Mouse (Mus musculus): ENCODE results near the gene Upp2.
A peak's percentile ranks its signal among the peaks of the same experiment; 100 is the strongest.

Upp2 gene

DNA sequence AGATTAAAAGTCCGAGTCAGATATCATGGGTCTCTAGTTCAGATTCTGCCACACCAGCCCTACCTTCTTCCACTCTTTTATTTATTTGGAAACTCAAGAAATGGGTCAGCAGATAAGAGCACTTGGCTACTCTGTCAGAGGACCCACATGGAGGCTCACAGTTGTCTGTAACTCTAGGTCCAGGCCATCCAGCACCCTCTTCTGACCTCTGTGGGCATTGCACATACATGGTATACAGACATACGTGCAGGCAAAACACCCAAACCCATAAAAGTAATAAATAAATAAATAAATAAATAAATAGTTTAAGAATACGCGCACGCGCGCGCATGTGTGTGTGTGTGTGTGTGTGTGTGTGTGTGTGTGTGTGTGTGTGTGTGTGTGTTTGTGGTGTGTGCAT, 47.8 kb downstream of the Upp2 start:
- DNase-seq (ENCODE audit: low read depth, low spot score): no peak

GRCm38 (mm10) chr2:58615766-58616165, 48.7 kb downstream of the Upp2 start:
- no peak for DNase-seq (ENCODE audit: low read depth, low spot score)

DNA sequence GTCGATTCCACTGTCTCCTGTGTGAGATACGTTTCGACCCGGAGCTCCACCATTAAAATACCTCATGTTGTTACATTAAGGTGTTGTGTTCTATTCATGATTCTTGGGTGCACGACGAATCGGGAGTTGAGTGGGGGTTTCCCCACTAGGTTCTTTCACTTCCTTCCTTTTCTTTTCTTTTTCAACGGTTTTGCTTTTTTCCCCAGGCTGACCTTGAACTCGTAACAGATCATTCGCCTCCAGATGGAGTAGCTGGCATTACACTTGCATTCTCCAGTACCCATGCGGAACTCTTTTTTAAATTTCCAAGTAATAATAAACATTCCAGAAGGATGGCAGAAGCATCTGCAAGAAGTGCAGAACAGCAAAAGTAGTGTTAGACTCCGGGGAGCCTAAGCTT, 58.1 kb downstream of the Upp2 start:
- no peak for DNase-seq (ENCODE audit: low read depth, low spot score)

- DNase-seq (ENCODE audit: low read depth, low spot score): no peak
Measured at GRCm38 (mm10) chr2:58625681-58626080, 58.6 kb downstream of the Upp2 start.

- peak; percentile 19 for DNase-seq (ENCODE audit: low read depth, low spot score)
Measured at GRCm38 (mm10) chr2:58626136-58626769, 59.2 kb downstream of the Upp2 start.

DNA sequence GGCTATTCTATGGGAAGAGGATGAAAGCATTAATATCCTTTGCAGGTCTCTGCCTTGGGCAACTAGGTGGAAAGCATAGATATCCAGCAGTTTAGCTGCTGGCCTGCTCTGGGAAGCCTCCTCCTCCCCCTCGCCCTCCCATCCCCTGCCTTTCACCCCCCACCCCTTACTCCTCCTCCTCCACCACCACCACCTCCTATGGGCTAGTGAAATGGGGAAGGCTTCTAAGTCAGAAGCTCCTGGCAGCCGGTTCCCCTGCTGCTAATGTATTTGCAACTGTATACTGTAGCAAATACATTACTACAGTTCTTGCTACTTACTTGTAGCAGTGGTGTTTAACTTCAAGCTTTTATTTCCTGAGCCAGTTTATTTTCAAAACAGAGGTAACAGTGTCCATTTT, 60.9 kb downstream of the Upp2 start:
- DNase-seq (ENCODE audit: low read depth, low spot score): no peak

DNA sequence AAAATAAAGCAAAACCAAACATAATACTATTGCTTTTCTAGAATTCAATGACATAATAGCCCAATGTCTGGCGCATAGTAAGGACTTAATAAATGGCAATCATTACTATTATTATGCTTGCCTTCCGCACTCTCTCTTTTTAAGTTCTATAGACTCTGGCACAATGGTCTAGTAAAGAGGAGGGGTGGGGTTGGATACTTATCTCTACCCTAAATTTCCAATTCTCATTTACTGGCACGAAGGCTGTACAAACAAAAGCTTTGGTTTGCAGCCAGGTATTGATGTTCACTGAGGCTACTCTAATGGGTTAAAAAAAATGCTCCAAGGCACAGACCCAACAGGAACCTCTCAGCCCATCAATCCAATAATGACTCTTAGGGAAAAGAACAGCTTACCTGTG, 61.9 kb downstream of the Upp2 start:
- no peak for DNase-seq (ENCODE audit: low read depth, low spot score)

GRCm38 (mm10) chr2:58629440-58629839, 62.3 kb downstream of the Upp2 start:
- no peak for DNase-seq (ENCODE audit: low read depth, low spot score)

GRCm38 (mm10) chr2:58633791-58634190, 66.7 kb downstream of the Upp2 start:
- DNase-seq (ENCODE audit: low read depth, low spot score): no peak

DNA sequence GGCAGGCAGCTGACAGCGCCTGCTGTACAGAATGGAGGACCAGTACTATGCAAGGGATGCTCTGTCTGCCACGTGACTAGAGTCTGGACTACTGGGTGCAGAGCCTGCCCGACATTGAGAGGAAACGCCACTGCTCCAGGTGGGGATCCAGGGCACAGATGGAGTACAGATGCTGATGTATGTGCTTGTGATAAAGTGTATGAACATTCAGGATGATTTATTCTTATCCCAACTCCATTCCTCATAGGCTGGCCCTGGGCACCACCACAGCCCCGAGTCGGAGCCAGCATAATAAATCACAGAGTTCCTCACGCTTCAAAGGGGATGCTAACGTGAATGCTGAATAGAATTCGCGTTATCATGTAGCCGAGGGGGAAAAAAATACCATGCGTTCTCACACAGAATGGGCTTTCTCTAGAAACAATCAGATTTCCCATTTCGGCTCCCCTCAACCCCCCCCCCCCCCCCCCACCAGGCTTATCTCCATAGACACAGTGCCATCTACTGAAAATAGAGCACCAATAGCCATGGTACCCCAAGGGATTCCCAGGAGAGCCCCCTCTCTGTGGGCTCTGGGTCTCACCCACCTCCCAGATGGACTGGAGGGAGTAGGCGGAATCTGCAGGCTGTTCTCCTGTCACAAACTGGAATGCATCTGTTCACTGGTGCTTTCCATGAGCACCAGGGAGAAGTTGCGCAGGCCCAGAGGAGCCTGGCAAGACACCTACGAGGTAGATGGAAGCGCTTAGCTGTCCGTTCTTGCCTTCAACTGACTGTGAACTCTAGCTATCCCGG, 74.9 kb downstream of the Upp2 start:
- peak; percentile 64 for DNase-seq (ENCODE audit: low read depth, low spot score)

GRCm38 (mm10) chr2:58645667-58646066, 78.6 kb downstream of the Upp2 start:
- no peak for DNase-seq (ENCODE audit: low read depth, low spot score)

DNA sequence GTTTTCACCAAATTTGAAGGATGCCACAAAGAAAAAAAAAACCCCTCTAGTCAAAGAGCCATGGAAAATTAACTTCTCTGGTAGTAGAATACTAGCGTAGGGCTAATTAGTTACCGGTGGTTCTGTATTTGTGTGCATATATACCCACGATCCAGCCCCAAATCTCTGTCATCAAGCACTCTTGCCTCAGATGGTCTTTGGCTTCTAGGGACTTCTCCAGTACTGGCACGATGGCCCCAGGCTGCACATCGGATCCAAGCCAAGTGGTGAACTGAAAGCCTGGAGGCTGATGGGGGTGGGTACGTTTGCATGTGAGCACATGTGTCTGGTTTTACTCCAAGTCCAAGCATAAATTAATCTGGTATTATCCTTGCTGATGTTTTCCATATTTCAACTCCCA, 88.1 kb downstream of the Upp2 start:
- no peak for DNase-seq (ENCODE audit: low read depth, low spot score)

GRCm38 (mm10) chr2:58656959-58657358, 89.9 kb downstream of the Upp2 start:
- DNase-seq (ENCODE audit: low read depth, low spot score): no peak

- no peak for DNase-seq (ENCODE audit: low read depth, low spot score)
Measured at GRCm38 (mm10) chr2:58657855-58658254, 90.8 kb downstream of the Upp2 start.

- DNase-seq (ENCODE audit: low read depth, low spot score): no peak
Measured at GRCm38 (mm10) chr2:58660591-58660990, 93.5 kb downstream of the Upp2 start.

- no peak for DNase-seq (ENCODE audit: low read depth, low spot score)
Measured at GRCm38 (mm10) chr2:58661116-58661515, 94.0 kb downstream of the Upp2 start.

DNA sequence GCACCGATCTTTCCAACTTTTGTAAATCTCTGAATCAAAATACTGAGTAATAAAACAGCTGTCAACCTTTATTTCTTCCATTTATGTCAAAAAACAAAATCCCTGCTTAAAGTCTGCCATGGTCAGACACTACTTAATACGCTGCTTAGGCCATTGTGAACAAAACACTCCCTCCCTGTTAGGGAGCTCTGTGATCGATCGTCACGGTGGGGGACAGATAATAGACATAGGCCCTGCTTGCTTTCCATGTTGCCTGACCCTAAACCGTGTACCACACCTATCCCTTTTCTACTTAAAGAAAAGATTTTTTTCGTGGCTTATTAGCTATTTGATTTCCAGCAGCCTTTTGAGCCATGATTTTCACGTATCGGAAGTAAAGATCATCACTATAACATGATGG, 95.6 kb downstream of the Upp2 start:
- no peak for DNase-seq (ENCODE audit: low read depth, low spot score)

- DNase-seq (ENCODE audit: low read depth, low spot score): no peak
Measured at GRCm38 (mm10) chr2:58663404-58664120, 96.5 kb downstream of the Upp2 start.

DNA sequence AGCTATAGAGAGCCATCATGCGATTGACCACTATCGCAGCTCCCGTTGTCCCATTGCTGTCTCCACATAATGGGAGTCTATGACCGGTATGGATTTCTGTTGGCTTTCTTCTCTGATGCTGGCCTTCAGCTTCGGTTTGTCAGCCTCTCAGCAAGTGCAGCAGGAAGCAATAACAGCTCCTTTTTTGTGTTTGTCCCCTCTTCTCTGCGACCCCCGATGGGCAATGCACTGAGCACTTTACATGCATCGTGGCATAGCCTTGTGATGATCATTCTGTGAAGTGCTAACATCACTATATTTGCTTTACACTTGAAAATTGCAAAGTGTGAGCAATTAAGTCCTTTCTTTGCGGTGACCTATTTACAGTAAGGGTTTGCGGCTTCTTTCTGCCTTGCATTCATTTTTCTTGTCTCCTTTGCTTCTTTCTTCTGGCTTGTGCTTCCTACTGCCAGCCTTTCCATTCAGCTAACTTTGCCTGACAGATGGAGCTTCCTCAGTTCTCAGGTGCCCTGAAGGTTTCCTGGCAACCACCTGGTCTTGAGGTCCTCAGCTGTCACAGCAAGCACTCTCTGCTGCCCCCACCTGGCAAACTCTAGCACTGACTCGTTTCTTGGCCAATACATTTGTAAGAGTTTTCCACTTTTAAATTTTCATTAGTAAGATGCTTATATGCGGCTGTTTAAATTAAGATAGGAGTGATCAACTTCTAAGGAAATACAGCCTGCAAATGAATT, 98.2 kb downstream of the Upp2 start:
- peak; percentile 63 for DNase-seq (ENCODE audit: low read depth, low spot score)

DNA sequence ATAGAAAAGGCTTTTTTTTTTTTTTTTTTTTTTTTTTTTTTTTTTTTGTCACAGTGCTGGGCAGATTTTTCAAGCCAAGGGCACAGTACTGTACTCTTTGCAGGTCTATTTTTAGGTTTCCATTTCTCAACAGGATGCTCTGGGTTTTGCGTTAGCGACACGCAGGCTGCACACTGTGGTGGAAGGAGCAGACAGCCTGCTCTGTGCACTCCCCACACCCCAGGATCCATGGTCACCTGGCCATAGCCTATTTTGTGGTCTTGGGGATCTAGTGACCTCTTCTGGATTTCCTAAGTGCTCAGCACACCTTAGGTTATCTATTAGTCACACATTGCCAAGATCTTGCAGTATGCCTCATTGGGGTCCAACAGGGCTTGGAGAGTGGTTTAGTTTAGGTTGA, 100.2 kb downstream of the Upp2 start:
- no peak for DNase-seq (ENCODE audit: low read depth, low spot score)

DNA sequence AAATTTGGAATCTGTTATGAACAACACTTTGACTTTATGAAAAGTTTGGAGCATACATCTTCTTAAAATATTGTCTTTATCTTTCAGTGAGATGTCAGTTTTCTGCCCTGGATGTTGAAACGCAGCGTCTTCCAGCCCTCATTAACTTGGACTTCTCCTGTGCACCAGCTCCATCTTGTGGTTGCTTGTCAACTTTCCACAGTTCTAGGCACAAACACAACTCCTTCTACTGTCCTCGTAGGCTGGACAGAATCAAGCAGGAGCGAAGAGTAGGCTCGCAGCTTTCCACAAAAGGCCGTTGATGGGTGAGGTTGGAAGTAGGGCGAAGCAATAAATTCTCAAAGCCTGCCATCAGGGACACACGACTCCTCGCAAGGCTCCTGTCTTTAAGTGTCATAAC, 100.9 kb downstream of the Upp2 start:
- DNase-seq (ENCODE audit: low read depth, low spot score): peak; percentile 54

DNA sequence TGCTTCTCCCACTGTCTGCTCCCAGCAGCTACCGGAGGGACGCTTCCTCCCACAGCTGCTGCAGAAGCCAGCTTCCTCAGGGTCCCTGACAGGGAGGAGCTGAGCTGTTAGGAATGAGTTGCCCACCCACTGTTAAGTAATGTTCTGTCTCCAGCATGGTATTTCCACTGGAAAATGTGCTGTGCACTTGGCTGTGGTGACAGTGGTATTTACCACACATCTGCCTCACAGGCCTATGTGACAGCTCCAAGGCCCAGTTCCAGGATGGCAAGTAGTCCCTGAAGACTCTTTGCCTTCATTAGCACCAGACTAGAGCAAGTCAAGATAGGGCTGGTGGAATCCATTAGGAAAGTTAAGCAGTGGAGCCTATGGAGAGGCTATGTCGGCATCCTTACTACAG, 102.0 kb downstream of the Upp2 start:
- no peak for DNase-seq (ENCODE audit: low read depth, low spot score)

Measured in mesoderm, embryonic 11.5 days (tissue).